Mouse (Mus musculus) hindlimb bud, embryonic 11.5 days (tissue): ENCODE measurements around the gene Ranbp6.

Experiments used
- DNase-seq: peaks from one replicate; pipeline ENCODE4 v3.0.0-alpha.2; 2012; ENCODE audit warnings: low read depth, low spot score; ENCODE audit errors: extremely low spot score

The Ranbp6 gene

DNA sequence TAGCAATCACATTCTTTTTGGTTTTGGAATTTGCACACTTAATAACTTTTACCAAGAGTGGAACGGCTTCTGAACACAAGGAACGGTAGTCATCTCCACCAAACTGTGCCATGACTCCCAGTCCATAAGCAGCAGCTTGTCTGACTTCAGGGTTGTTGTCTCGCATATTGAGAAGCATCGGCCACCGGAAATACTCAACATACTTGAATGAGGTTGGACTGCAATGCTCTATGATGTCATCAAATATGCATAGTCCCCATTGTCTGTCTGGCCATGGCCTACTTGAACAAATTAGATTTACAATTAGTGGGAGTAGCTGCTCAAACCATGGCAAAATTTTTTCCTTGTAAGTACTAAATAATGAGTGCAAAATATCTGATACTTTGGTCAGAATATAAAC is 2.8 kb downstream of the Ranbp6 start:
- no peak for DNase-seq

DNA sequence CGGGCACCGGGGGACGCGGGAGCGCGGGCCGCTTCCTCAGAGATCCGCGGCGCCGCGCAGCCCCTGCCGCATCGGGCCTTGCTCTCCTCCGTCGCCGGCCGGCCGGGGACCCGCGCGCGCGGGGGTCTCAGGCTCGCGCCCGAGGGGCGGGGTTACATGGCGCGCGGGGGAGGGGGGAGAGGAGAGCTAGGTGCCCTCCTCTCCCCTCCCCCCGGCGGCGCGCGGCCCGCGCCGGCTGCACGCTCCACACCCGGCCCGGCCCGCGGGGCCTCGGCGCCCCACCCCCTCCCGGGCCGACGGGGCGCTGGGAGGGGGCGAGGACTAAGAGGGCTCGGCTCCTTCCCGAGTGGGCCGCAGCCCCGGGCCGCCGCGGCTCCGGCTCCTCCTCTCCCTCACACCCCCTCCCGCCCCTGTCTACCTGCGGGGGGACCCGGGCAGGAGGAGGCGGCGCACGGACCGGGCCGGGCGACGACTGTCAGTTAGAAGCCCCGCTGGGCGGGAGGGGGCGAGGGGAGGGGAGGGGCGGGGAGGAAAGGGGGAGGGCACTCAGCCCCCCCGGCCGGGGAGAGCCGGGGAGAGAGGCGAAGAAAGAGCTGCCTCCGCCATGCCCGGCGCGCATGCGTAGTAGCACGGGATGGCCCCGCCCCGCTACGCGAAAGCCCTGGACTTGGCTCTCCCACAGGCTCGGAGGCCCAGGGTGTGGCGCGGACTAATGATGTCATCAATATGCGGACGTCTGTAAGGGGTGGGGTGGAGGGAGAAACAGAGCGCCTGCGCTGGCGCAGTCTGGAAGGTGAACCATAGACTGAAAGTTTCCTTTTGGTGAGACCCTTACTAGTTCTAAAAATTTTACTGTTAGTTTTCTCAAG is 6.6 kb downstream of the Ranbp6 start, which contains the start of gene 9930021J03Rik:
Gene 9930021J03Rik (minus strand): TSS at position 73 of the 869 bp plus-strand sequence.
- peak; percentile 95 for DNase-seq

DNA sequence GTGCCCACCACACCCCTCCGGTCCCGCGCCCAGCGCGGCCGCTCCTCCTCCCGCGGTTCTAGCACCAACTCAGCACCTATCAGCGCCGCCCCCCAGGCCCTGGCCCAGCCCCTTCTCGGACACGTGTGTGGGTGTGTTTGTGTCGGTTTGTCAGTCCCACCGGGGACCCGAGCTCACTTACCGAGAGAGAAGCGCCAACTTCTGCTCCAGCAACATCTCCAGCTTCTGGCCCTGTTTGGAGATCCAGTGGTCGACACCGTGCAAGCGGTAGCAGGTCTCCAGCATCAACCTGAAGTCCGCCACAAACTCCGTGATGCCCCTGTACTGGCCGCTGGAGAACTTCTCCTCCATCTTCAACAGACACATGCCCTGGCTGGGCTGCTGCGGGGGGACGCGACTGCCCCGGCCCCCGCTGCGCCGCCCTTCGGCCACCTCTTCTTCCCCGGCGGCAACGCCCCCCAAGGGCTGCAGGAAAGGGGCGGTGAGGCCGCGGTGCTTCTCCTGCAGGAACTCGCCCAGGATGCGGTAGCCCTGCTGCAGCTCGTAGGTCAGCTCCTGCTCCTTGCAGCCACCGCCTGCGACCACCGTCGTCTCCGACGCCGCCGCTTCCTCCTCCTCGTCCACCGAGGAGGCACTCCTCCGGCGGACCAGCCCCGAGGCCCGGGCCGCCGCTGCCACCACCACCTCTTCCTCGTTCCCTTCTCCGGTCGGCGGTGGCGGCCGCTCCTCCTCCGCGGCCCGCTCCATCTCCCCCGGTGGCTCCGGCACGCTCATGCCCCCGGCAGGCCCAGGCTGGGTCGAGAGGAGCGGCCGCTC is 7.5 kb downstream of the Ranbp6 start:
- DNase-seq: no peak

DNA sequence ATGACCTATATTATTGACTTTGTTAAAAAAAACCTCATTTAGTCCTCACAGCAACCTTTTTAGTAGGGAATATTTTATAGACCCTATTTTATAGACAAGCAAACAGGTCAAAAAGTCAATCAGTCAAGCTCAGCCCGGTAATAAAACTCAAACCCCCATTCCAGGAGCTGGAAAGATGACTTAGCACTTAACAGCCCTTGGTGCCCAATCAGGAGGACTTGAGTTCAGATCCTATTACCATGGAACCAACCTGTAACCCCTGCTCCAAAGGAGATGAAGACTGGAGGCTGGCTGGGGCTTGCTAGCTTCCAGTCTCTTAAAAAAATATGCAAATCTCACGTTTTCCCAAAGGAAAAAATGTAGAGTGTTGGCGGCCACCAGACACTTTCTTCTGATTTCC is 8.8 kb downstream of the Ranbp6 start:
- DNase-seq: no peak

DNA sequence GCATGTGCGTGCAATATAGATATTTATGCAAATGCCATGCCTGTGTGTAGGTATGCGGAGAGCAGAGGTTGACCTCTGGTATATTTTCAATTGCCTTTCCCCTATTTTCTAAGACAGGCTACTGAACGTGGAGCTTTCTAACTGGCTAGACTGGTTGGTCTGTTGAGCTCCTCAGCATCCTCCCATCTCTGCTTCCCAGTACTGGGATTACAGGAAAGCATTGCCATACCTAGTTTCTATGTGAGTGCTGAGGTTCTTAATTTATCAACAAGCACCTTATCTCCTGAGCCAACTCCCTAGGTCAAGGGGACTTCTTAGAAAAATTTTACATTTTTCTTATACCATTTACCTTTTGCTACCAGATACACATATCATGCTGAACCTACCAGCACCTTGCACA is 15.4 kb downstream of the Ranbp6 start:
- DNase-seq: no peak

DNA sequence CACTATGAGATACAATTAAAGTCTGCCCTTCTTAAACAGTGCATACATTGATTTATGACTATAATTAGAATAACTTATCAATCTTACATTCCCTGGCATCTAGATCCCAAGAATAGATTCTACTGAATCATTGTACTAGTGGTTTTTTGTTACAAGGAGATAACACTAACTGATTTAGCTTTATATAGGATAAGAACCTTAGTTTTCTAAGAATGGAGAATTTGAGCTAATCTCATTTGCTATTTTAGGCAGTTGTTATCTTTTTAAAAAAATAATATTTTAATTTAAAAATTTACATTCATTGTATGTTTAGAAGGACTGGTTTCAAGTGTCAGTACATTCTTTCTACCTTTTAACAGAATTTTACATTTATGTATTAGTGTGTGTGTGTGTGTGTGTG is 24.8 kb downstream of the Ranbp6 start:
- DNase-seq: no peak

DNA sequence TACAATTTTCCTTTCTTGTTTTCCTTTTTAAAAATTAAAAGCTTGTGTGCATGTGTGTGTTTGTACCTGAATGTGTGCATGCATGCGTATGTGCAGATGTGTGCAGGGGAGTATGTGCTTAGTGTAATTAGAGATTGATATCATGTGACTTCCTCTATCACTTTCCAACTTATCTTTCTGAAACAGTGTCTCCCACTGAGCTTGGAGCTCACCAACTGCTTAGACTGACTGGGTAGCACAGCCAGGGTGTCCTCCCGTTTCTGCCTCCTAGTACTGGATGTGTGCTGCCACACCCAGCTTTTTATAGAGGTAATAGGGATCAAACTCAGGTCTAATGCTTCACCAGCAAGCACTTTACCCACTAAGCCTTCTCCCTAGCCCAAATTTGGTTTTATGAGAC is 29.9 kb downstream of the Ranbp6 start:
- no peak for DNase-seq
